In the genomic region with DNA sequence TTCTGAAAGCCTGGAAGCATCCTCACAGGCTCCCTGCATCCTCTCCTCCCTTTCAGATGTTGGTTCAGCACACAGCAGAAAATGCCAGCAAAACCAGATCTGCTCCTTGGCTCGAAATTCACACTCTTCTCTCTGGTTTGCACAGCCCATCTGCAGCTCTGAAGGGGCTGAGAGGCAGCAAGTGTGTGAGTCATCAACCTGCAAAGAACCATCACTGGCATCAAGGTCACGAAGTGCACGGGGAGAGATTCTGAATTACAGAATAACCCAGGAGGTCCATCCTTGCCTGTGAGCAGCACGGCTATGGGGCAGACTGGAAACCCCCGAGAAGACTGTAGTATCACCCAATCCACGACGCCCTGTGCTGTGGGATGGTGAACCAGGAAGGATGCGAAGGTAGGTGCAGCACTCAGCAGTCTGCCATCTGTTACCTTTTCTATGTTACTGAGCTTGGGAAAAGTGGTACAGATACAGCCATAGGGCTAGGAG, we compare ENCODE assay signal across 12 mouse cellular contexts. TPM values are rescaled to one million over a fixed set of nuclear protein-coding genes. Genes with fewer than 3 reads are reported as not detected.
DNase-seq lines count a peak whose midpoint lies in the region; ATAC-seq lines count a peak whose summit lies in the region.
"Had no signal": no experiment of that assay in that cellular context is flagged by ENCODE, and none has a peak within 500 bp of the region (broad histone marks: within the 10 kb centered on the region; RNA-seq: fewer than 3 reads in every experiment).

No protein-coding gene starts in this region.

- no peak for DNase-seq in frontal cortex, postnatal 14 days (ENCODE audit: low spot score in 2 of 2)
- DNase-seq in right cerebral cortex, adult 18-20 months, result peak; percentile 76
- DNase-seq in right cerebral cortex, postnatal 14 days, result no peak
- peak; percentile 48 to 58 for DNase-seq in layer of hippocampus, adult 8-10 months (ENCODE audit: low spot score in 2 of 2)
- peak; percentile 43 to 54 for DNase-seq in right cerebral cortex, postnatal 36 days (ENCODE audit: low spot score in 2 of 2)
- no peak for DNase-seq in gastrocnemius, postnatal 4 days (ENCODE audit: low spot score in 2 of 2)
- no peak for DNase-seq in thymus, postnatal 25 days
- DNase-seq: B cell, adult 2 months; gastrocnemius, postnatal 25 days had no signal

- ATAC-seq in frontal cortex, adult (ENCODE audit: low TSS enrichment), result peak; percentile 85
- ATAC-seq: hindbrain, embryonic 16.5 days had no signal

RNA-seq across cellular contexts. Expression of a gene that starts 24.4 kb away (rescaled TPM):
- 1 to 10 TPM; 2.1 to 5.2 (median 2.7) TPM for total RNA-seq in layer of hippocampus, adult 8-10 months (2022)
- under 1 TPM in 1 of 2 experiments, not detected in 1; 0.52 TPM for total RNA-seq in gastrocnemius, postnatal 4 days (2021)
- total RNA-seq: gastrocnemius, postnatal 25 days; midbrain, postnatal 0 days had no signal

RNA-seq across cellular contexts. Expression of a gene that starts 27.5 kb away (rescaled TPM):
- total RNA-seq in layer of hippocampus, adult 8-10 months (2022), result 100 to 1,000 TPM; 110 to 119 (median 112) TPM
- total RNA-seq in gastrocnemius, postnatal 4 days (2021), result 1 to 10 TPM; 8.2 to 8.3 TPM

Comparison
In these comparisons a context has a peak if more than half of its experiments do, and no peak if none do; other contexts are left out.
1. DNase-seq: peak in right cerebral cortex, adult 18-20 months (single experiment), layer of hippocampus, adult 8-10 months (2 of 2) and right cerebral cortex, postnatal 36 days (2 of 2); none in frontal cortex, postnatal 14 days (0 of 2), right cerebral cortex, postnatal 14 days (single experiment), gastrocnemius, postnatal 4 days (0 of 2) and thymus, postnatal 25 days (single experiment).
2. RNA of a gene that starts 27.5 kb away (total RNA-seq): 110 to 119 TPM in layer of hippocampus, adult 8-10 months; 8.2 to 8.3 TPM in gastrocnemius, postnatal 4 days; every median in the first group is over 10 times any median in the second.